Mouse (Mus musculus) hindlimb bud, embryonic 11.5 days (tissue): Measurements from ENCODE around the gene Agbl4.

Experiments
- DNase-seq: peaks from one replicate; pipeline ENCODE4 v3.0.0-alpha.2; 2012; ENCODE audit warnings: low read depth, low spot score; ENCODE audit errors: extremely low spot score

The Agbl4 gene

DNA sequence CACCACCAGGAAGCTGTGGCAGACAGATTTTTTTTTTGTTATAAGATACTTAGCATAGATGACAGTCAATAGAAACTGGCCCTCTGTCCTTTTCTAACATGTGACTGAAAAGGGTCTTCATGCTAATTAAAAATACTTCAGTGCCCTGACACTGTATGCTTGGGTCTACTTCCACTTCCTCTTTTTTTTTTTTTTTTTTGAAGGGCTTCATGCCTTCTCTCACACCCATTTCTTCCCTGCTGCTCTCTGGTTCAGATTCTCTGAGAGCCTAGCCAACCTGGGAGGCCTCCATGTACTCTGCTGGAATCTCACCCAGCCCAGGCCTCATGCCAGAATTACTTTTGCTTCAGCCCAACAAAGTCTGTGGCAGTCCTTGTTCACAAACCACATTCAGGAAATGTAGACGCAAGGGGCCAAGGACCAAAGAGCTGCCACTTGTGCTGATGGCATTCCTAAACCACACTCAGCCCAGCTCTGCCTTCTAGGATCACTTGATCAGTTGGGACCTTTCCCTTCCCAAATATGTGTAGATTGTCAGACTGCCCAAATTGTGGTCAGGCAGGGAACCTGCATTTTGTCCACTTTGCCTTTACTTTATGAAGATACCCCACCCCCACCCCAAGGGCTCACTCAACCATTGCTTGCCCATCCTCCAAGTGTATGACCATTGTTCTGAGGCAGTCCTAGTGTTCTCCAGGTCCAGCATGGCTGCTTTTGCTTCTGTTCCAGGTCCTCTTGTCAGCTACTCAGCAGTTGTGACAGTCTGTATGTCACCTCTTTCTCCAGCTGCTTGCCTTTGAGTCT is 1045.2 kb downstream of the Agbl4 start:
- DNase-seq = no peak

DNA sequence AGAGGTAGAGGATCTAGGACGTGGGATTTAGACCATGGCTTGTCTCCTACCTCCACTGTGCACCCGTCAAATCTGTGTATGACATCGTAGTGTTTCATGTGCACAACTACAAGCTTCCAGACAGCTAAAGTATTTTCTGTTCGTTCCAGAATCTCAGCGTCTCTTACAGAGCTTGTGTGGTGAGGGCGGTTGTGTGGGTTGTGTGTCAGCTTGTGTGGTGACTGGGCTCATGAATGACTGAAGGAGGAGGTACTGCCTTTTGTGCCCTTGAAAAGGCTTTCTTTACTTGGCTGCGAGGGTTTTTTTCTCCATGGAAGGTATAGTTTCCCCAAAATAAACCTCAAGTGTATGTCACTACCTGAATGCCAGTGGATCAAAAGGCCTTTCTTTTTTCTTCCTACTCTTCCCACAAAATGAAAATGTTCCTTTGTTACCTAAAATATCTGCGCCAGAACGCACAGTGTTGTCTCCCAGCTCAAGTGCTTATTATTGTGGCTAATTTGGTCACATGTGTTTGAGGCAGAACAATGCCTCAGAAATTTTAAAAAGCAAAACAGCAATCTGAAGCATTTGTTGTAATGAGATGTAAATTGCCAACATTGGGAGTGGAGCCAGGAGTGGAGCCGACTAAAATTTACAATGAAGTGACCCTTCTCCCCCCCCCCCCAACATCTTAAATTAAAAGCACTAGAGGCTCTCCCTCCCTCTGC is 1046.6 kb downstream of the Agbl4 start:
- no peak for DNase-seq

DNA sequence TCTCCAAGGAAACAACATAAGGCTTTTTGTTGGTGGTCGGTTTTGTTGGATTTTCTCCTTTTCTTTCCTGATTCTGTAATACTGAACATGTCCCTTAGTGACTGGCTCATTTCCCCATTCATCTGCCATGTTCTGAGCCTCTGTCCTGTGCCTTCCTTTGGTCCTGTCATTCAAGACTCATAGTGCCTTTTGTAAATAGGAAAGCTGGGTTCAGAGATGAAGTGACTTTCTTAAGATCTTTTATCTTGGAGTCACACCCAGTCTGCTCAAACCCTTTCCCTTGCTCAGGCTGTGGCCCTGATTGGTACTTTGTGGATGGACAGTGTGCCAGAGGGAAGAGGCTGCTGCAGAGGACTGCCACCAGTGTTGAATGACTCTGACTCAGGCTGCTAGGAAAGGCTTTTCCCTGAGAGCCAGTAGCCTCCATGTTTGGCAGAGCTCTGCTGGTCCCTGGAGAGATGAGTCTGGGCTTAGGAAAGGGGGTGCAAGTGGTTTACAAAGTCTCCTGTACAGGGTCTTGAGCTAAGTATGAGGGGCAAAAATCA is 1047.2 kb downstream of the Agbl4 start:
- DNase-seq = no peak

DNA sequence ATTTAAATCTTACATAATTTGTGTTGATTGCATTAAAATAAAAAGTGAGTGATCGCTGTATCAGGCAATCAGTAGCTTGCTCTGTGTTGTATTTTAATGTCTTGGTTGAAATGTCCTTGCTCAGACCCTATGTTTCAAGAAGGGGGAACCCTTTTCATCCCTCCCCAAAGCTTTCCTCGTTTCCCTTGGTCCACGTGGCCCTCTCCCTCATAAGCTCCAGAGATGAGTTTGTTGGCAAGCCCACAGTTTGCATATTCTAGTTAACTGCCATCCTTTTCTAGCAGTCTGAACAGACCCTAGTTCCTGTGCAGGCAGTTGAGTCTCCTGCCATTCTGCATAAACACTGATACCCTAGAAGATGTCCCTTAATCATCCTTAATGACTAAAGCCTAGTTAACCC is 1050.5 kb downstream of the Agbl4 start:
- no peak for DNase-seq

DNA sequence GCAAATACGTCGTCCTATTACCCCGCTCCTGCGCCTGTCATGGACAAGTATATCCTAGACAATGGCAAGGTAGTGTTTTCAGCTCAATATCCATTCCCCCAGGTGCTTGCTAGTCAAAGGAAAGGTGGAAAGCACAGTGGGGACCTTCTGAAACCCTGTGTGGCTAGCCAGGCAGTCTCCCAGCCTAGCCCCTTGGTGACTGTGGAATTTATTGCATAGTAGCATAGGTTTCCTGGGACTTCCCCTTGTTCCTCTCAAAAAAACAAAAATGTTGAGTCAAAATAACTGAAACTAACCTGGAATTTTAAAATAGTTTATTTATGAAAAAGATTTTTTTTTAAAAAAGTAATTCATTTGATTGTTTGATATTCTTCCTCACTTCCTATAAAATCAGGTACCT is 1051.1 kb downstream of the Agbl4 start:
- DNase-seq = no peak

DNA sequence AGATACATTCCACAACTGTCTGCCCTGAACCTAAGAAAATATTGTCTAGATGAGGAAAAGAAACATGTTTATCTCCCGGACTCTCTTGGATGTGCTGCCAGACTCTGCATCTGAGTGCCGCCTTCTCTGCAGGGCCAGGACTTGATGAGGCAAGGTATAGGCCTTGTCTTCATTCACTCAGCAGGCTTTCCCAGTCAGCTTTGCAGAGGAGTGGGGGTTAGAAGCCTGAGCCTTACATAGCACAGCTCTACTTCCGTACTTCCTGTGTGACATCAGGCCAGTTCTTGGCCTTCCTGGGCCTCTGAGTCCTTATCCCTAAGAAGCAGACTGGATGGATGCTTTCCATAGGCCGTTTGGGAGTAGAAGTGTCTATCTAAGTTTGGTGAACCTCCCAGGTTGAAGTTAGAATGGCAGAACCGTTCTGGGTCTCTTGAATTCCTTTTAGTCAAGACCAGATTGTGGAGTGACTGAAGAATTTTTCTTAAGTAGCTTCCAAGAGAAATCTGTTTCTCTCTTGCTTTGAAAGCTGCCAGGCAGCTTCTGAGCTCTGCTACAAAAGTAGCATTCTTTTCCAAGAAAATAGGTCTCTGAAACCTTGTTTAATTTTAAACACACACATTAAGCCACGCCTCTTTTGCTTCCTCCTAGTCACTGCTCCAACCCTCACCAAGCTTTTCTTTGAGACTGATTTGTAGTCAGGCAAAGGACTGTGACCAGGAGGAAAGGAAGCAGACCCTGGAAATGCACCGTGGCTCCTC is 1052.2 kb downstream of the Agbl4 start:
- DNase-seq = no peak

DNA sequence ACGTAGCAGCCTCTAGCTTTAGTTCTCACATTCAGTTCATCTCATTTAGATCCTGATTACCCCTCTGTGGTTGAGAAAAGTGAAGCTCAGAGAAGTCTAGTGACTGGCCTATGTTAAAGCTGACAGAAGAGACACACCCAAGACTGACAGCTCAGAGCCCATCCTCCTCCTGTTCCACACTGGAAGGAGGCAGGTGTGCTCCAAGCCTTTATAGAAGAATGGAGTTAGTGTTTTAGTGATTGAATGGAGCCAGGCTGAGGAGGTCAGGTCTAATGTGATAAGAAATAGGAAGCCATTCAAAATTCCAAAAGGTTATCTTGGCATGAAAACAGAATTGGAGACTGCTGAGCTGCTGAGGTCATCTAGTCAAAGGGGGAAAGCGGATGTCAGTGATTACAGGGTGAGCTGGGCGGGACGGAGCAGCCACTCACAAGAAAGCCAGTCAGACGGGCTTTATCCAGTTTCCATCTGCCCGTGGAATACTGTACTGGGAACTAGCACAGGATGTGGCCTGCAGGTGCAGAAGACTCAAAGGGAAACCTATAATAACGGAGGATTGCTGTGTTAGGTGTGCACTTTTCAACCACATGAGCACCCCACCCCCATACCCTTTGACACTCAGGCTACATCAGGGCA is 1053.9 kb downstream of the Agbl4 start:
- no peak for DNase-seq

DNA sequence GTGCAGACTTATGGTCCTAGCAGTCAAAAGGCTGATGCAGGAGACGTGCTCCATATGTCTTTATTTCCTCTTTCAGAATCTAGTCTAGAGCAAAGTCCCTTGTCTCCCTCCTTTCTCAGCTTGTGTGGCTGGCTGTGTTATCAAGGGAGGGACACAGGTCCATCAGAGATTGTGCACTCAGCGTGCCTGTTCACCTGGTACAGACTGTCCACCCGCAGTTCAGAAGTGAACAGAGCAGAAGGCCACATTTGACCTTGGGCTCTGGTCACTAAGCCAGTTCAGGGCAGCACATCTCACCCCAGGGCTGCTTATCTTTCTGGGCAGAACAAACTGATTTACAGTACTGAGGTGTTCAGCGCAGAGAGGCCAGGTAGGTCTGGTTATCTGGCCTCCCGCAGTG is 1054.7 kb downstream of the Agbl4 start:
- DNase-seq = no peak

DNA sequence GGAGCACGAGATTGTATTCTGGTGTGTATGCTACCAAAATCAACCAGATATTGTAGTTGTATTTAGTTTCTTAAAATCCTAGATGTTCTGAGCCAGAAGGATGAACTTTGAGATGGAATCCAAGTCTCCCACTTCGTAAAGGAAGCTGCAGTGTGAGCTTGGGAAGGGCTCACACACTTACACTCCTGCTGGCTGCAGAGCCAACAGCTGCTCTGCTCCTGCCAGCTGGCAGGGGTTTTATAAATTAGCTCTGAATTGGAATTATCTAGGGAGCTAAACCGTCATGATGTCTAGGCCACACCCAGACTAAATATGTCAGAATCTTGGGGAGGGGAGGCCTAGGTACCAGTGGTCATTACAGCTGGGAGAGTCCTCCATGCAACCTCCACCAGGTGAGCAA is 1055.8 kb downstream of the Agbl4 start:
- no peak for DNase-seq

DNA sequence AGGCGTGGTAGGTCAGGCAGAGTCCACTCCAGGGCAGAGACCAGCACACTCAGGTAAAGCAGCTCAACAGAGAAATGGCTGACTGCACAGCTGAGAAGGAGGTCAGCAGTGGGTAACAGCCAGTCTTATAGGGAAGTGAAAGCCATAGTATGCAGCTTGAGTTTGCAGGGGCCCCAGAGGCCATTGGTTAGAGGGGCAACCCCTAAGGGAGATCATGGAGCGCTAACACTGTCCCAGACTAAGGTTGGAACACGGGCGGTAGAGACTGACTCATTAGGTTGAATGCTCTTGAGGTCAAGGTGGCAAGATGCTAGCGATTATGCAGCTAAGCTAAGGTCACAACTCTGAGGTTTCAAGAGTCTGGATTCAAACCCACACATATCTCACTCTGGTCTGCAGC is 1058.2 kb downstream of the Agbl4 start:
- no peak for DNase-seq

DNA sequence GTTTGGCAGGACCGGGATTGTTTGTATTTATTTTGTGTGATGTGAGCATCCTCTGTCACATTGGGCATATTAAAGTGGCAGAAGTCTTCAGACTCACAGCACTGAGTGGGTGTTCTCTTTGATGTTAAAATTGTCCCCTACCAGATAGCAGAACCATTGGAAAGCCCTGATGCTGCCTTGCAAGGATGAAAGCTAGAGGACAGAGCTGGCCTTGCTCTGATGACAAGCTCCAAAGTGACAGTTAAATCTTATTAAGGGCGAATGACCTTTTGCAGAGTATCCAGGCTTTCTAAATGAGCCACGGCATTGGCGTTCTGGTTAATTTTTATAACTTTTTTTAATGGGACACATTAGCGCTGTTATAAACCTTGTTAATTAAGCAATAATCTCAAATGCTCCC is 1060.1 kb downstream of the Agbl4 start:
- DNase-seq = no peak

DNA sequence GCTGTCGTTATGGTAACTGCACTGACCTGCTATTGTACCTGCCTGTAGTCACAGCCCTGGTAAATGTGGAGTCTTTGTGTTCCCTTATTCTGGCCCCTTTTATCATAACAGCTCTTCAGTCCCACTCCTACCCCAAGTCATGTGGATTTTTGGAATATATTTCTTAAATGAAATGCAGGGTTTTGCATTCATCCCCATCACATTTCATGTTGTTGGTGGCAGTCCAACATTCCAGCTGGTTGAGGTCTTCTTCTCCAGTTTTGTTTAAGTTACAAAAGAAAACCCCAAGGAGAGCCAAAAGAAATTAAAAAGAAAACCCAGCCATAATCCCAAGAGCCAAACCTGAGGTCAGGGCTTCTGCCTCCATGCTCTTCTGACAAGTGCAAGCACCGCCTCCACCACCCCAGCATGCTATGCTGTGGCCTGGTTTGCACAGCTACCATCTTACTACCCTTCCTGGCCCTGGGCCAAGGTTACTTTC is 1069.9 kb downstream of the Agbl4 start:
- DNase-seq = no peak

DNA sequence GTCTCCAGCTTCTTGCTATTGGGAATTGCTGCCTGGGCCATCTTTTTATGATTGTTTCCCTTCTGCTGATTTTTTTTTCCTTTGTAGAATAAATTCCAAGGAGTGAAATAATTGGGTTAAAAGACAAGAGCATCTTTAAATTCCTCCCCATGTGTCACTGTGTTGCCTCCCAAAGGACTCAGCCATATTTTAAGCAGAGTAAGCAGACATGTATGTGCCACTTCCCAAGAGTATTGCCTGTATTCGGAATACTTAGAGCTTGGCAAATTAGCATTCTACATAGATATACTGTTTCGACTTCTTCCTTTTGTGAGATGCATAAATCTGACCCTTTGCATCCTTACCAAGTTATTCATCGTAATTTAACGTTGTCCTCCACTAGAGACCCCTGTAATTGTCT is 1070.3 kb downstream of the Agbl4 start:
- no peak for DNase-seq

DNA sequence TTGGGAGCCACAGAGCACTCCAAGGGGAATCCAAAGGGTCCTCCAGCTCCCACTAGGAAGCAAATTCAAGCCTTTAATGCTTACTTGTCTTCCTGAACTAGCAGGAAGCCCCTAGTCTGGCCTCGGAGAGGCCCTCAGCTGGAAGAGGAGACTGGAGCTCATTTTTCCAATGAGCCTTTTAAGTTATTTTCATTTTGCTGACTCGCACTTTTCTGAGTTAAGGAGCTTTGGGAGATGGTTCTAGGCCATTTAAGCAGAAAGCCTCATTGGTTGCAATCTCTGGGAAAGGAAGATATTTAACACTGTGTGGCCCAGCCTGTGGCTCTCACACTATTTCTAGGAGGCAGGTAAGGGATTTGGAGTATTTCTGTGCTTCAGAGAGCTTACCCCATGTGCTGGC is 1072.4 kb downstream of the Agbl4 start:
- no peak for DNase-seq

DNA sequence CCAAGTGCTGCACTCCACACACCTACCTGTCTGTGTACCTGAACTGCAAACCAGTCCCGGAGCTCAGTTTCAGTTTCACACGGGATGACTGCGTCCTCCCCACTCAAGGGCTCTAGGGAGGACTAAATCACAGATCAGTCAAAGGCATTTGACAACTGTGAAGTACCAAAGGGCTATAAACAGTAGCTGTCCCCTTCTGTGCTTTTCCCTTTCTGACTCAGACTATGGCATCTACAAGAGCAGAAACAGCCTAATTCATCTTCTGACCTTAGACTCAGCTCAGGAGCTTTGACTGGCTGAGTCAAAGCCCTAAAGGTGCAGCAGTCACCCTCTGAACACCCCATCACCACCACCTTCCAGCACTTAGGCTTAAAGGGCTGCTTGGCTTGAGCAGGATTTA is 1074.3 kb downstream of the Agbl4 start:
- DNase-seq = no peak

DNA sequence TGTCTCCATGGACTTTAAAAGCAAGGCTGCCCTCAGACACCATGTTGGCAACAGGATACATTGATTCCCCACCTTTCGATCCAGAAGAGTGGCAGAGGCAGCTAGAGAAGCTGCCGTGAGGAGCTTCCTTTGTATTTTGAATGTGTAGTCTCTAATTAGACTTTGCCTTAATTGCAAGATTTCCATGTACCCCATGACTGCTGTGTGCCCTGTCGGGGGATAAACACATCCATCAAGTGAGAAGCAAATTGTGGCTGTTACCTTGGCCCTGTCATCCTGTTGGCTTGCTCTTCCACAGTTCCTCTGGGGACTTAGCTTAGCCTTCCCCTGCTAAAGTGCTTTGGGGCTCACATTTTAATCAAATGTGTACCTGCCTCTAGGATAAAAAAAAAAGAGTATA is 1075.0 kb downstream of the Agbl4 start:
- no peak for DNase-seq

DNA sequence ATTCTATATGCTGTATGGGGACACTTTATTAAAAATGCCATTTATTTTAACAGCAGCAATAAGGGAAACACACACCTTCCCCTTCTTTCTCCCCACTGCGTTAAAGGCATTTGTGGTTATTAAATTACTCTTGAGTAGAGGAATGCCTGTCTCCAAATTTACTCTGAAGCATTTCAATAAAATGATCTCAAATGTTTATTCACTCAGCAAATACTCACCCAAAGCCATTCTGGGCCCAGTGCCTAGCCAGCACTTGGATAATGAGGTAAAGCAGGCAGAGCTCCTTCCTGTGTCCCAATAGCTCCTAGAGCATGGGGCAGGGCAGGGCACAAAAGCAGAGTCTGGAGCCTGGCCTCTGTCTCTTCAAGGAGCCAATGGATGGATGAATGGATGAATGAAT is 1075.6 kb downstream of the Agbl4 start:
- DNase-seq = no peak

DNA sequence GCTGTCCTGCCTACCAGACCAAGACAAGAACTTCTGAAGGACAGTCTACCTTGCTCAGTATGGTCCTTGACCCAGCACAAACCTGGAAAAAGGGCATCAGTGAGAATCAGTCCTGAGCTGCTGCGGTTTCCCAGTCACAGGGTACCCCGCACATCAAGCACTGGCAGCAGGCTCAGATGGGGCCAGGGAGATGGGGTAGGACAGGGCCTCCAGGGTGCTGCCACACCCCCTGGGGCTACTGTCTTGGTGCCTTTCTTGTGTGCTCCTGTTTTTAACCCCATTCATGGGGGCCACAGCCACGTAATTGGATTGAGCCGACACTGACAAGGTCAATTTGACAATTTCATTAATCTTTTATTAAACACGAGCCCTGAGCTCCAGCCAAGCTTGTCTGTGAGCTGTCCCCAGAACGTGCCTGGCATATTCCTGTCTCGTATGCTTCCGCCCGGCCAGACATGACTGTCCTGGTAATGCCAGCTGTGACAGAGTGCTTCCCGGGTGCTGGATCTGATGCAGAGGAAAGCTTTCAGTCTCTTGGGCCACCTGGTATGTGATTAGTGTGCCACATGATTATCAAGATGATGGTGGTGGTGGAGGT is 1078.0 kb downstream of the Agbl4 start:
- DNase-seq = no peak

DNA sequence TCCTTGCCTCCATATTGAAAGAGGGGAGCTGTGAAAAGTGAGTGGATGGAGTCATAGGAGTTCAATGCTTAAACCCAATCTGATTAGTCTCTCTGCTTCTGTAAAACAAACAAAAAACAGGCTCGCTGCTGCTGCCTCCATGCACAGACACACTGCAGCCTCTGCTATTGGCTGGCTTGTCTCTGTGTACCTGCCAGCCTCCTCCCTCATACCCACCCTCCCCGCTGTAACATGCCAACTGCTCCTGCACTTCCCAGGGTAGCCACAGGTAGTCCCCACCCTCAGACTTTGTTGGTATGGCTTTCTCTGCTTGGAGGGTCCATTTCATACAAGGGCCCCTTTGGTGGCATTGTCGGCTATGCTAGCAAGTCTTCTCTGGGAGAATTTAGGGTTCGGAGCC is 1080.0 kb downstream of the Agbl4 start:
- DNase-seq = no peak

DNA sequence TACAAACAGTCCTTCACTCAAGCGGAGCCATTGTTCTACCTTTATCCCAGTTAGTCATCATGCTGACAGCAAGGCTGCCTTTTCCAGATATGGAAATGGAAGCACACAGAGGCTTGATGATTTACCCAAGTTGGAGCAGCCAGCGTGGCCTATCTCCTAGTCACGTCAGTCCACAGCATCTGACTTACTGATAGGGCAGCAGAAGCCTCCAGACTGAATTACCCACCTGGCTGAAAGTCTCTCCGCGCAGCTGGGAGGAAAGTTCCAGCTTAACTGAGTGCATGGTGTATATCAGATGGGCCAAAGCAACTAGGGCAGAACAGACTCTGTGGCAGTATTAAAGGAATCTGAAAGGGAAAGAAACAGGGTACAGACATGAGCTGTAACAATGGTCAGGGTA is 1086.0 kb downstream of the Agbl4 start:
- no peak for DNase-seq

DNA sequence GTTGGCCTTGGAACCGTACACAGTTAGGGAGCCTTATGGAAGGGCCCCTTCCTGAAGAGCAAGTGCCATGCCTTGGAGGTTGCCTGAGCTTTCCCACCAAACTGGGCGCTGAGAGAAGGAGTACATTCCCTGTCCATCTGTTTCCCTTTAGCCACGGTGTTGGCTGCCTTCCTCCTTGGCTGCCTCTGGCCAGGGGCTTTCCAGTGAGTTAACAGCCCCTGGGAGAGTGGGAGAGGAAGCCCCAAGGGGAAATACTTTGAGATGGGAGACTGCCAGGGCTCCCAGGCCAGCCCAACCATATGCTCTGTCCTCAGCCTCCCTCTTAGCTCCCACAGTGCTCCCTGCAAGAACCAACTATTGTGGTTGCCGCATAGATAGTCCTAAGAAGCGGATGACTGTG is 1087.7 kb downstream of the Agbl4 start:
- DNase-seq = no peak
